In the genomic region with DNA sequence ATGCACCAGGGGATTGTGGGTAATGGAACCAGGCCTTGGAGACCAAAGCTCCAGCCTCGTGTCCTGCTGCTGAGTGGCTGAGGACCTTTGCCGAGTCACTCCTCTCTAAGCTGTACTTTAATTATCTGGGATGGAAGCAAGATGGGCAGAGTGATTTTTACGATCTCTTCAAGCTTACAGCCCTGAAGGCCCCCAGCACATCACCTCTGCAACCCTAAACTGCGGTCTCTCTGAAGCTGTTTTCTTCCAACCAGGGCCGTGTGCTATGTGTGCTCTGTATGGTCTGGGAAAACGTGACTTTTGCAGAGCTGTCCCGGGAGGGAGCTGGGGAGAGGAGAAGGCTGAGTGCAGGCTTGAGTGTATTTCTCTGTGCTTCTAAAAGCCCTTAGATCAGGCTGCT, we compare ENCODE assay signal across 14 mouse cellular contexts.
A peak's percentile ranks its signal among the peaks of the same experiment; 100 is the strongest.
DNase-seq lines count a peak whose midpoint lies in the region; ATAC-seq and TF ChIP-seq lines count a peak whose summit lies in the region.
"Had no signal": no experiment of that assay in that cellular context is flagged by ENCODE, and none has a peak within 500 bp of the region (broad histone marks: within the 10 kb centered on the region; RNA-seq: fewer than 3 reads in every experiment).

No protein-coding gene starts in this region.

- H3K4me3 ChIP-seq in forebrain, postnatal 0 days (ENCODE audit: low read depth, low read length), result no peak overlapping the region
- H3K4me3 ChIP-seq in forebrain, embryonic 16.5 days (replicated peaks; ENCODE audit: low read length), result no peak overlapping the region
- H3K4me3 ChIP-seq in kidney, postnatal 0 days (replicated peaks; ENCODE audit: low read depth, low read length), result no peak overlapping the region
- no peak overlapping the region for H3K4me3 ChIP-seq in neural tube, embryonic 11.5 days (ENCODE audit: low read depth, low read length)
- H3K4me3 ChIP-seq in lung, adult 2 months (replicated peaks; ENCODE audit: extremely low read depth, low read depth, low read length), result no peak overlapping the region
- H3K4me3 ChIP-seq: layer of hippocampus, adult 2 months had no signal

- H3K36me3 ChIP-seq in forebrain, postnatal 0 days (ENCODE audit: insufficient read depth), result no peaks in the 10 kb centered on the region
- H3K36me3 ChIP-seq in forebrain, embryonic 16.5 days (ENCODE audit: control insufficient read depth, insufficient read depth), result no peaks in the 10 kb centered on the region
- H3K36me3 ChIP-seq in kidney, postnatal 0 days (ENCODE audit: insufficient read depth, low read length), result no peaks in the 10 kb centered on the region
- no peaks in the 10 kb centered on the region for H3K36me3 ChIP-seq in neural tube, embryonic 11.5 days (ENCODE audit: control insufficient read depth, insufficient read depth, low read length)

- no peak for DNase-seq in forebrain, postnatal 0 days
- peak; percentile 48 for DNase-seq in kidney, postnatal 0 days (ENCODE audit: low spot score)
- DNase-seq in kidney, postnatal 14 days, result no peak
- peak; percentile 19 for DNase-seq in forelimb bud, embryonic 11.5 days (ENCODE audit: low read depth, low spot score)
- no peak for DNase-seq in neural tube, embryonic 11.5 days (ENCODE audit: low spot score)
- DNase-seq in lung, adult 2 months, result no peak
- no peak for DNase-seq in right cerebral cortex, postnatal 10 days (ENCODE audit: low spot score in 2 of 2)
- DNase-seq: cerebellum, adult 11-12 months; heart, postnatal 14 days; lung, postnatal 4 days had no signal

- H3K9ac ChIP-seq in forebrain, postnatal 0 days, result no peak overlapping the region
- no peak overlapping the region for H3K9ac ChIP-seq in forebrain, embryonic 16.5 days (replicated peaks; ENCODE audit: low read depth, low read length)
- no peak overlapping the region for H3K9ac ChIP-seq in kidney, postnatal 0 days (ENCODE audit: low read depth, low read length)
- no peak overlapping the region for H3K9ac ChIP-seq in neural tube, embryonic 11.5 days (ENCODE audit: low read length)
- H3K9ac ChIP-seq: liver, embryonic 14.5 days had no signal

- H3K9me3 ChIP-seq in forebrain, postnatal 0 days (ENCODE audit: low read length), result no peaks in the 10 kb centered on the region
- no peaks in the 10 kb centered on the region for H3K9me3 ChIP-seq in forebrain, embryonic 16.5 days (ENCODE audit: control insufficient read depth, low read length)
- H3K9me3 ChIP-seq in kidney, postnatal 0 days (replicated peaks; ENCODE audit: low read length), result no peaks in the 10 kb centered on the region
- no peaks in the 10 kb centered on the region for H3K9me3 ChIP-seq in neural tube, embryonic 11.5 days (ENCODE audit: control insufficient read depth, low read length)

- WGBS in forebrain, postnatal 0 days, result 31% methylated on average over 7 of the region's 7 CpGs
- 29% methylated on average over 7 of the region's 7 CpGs for WGBS in forebrain, embryonic 16.5 days
- WGBS in kidney, postnatal 0 days, result 19% methylated on average over 7 of the region's 7 CpGs
- 9% methylated on average over 7 of the region's 7 CpGs for WGBS in neural tube, embryonic 11.5 days
- WGBS in lung, adult 2 months, result 36% methylated on average over 7 of the region's 7 CpGs

- H3K27ac ChIP-seq in forebrain, postnatal 0 days (ENCODE audit: low read depth, low read length), result 0 out of 2 replicates have a peak overlapping the region, but pooled peaks have one; percentile 29
- no peak overlapping the region for H3K27ac ChIP-seq in forebrain, embryonic 16.5 days (ENCODE audit: low read length)
- no peak overlapping the region for H3K27ac ChIP-seq in kidney, postnatal 0 days
- 0 out of 2 replicates have a peak overlapping the region, but pooled peaks have one; percentile 39 for H3K27ac ChIP-seq in neural tube, embryonic 11.5 days (ENCODE audit: low read depth, low read length)
- H3K27ac ChIP-seq: layer of hippocampus, adult 2 months; liver, embryonic 14.5 days had no signal

- no peak overlapping the region for H3K4me2 ChIP-seq in forebrain, postnatal 0 days (ENCODE audit: low read depth)
- no peak overlapping the region for H3K4me2 ChIP-seq in forebrain, embryonic 16.5 days (ENCODE audit: low read length)
- no peak overlapping the region for H3K4me2 ChIP-seq in kidney, postnatal 0 days (ENCODE audit: low read length)
- H3K4me2 ChIP-seq in neural tube, embryonic 11.5 days (ENCODE audit: low read depth), result no peak overlapping the region

- no peak for TF ChIP-seq POLR2A in lung, adult 2 months (IDR thresholded peaks at IDR 0.05; ENCODE audit: borderline replicate concordance, extremely low read depth, low read depth, low read length)

- no peak for TF ChIP-seq CTCF in forebrain, postnatal 0 days (IDR thresholded peaks at IDR 0.05; ENCODE audit: low read depth)
- no peak for TF ChIP-seq CTCF in kidney, postnatal 0 days (IDR thresholded peaks at IDR 0.05; ENCODE audit: low read depth)
- TF ChIP-seq CTCF in lung, adult 2 months (IDR thresholded peaks at IDR 0.05; ENCODE audit: insufficient read depth, low read length), result no peak

- H3K27me3 ChIP-seq in forebrain, postnatal 0 days (ENCODE audit: insufficient read depth, low read length), result peaks cover 8% of the 10 kb centered on the region; the same call in 1 of the 2 replicates
- peaks cover 43% of the 10 kb centered on the region for H3K27me3 ChIP-seq in forebrain, embryonic 16.5 days (replicated peaks; ENCODE audit: control insufficient read depth, insufficient read depth, low read length)
- no peaks in the 10 kb centered on the region for H3K27me3 ChIP-seq in kidney, postnatal 0 days (ENCODE audit: insufficient read depth, low read length)
- no peaks in the 10 kb centered on the region; the same call in 1 of the 2 replicates for H3K27me3 ChIP-seq in neural tube, embryonic 11.5 days (ENCODE audit: control insufficient read depth, insufficient read depth, low read length)

- no peaks in the 10 kb centered on the region for H3K4me1 ChIP-seq in forebrain, postnatal 0 days (ENCODE audit: insufficient read depth)
- no peaks in the 10 kb centered on the region for H3K4me1 ChIP-seq in forebrain, embryonic 16.5 days (replicated peaks; ENCODE audit: control insufficient read depth, insufficient read depth, low read length)
- H3K4me1 ChIP-seq in kidney, postnatal 0 days (replicated peaks; ENCODE audit: insufficient read depth, low read length), result peaks cover 9% of the 10 kb centered on the region; the same call in 1 of the 2 replicates
- peaks cover 15% of the 10 kb centered on the region; the same call in 1 of the 2 replicates for H3K4me1 ChIP-seq in neural tube, embryonic 11.5 days (ENCODE audit: control insufficient read depth, insufficient read depth, low read length)
- no peaks in the 10 kb centered on the region for H3K4me1 ChIP-seq in lung, adult 2 months (ENCODE audit: control insufficient read depth, insufficient read depth, low read length)

- no peak for ATAC-seq in forebrain, postnatal 0 days
- no peak for ATAC-seq in forebrain, embryonic 16.5 days
- no peak for ATAC-seq in kidney, postnatal 0 days (replicated peaks; ENCODE audit: low FRiP score, low read depth)
- ATAC-seq in neural tube, embryonic 11.5 days (ENCODE audit: insufficient read depth, low FRiP score, low TSS enrichment), result no peak
- ATAC-seq: intestine, embryonic 16.5 days had no signal

Comparison
In these comparisons a context has a peak if more than half of its experiments do, and no peak if none do; other contexts are left out.
1. DNase-seq: peak in kidney, postnatal 0 days (single experiment) and forelimb bud, embryonic 11.5 days (single experiment); none in forebrain, postnatal 0 days (single experiment), kidney, postnatal 14 days (single experiment), neural tube, embryonic 11.5 days (single experiment), lung, adult 2 months (single experiment) and right cerebral cortex, postnatal 10 days (0 of 2).
2. H3K27ac ChIP-seq: peak in forebrain, postnatal 0 days (single experiment) and neural tube, embryonic 11.5 days (single experiment); none in forebrain, embryonic 16.5 days (single experiment) and kidney, postnatal 0 days (single experiment).